Mouse (Mus musculus): ENCODE results near the gene Snapc2.

Snapc2 gene

GRCm38 (mm10) chr8:4252934-4253841 lies at the start of gene Snapc2:
Gene Snapc2, plus strand, starts transcription at chr8:4253080.
- peak; percentile 85 for DNase-seq (ENCODE audit: low spot score)

DNA sequence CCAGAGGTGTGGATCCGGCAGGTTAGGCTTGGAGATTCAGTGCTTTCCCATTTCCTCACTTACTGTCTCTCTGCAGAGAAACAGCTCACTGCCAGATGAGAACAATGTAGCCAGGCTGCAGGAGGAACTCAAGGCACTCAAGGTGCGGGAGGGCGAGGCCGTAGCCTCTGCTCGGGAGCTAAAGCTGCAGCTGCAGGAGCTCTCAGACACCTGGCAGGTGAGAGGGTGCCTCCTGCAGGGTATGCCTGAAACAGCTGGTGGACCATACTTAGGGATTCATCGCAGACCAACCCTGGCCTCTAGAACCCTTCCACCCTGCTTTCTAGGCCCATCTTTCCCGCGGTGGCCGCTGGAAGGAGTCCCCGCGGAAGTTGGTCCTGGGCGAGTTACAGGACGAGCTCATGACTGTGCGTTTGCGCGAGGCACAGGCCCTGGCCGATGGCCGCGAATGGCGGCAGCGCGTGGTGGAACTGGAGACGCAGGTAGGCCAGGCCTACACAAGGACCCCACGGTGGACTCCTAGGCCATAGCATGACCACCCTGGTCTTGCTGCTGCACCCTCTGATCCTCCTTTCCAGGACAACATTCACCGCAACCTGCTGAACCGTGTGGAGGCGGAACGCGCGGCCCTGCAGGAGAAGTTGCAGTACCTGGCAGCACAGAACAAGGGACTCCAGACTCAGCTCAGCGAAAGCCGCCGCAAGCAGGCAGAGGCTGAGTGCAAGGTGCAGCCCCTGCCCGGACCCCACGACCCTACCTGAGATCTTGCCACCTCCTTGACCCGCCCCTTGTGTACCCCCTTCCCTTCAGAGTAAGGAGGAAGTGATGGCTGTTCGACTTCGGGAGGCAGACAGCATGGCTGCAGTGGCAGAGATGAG lies 47.4 kb upstream of the Snapc2 start:
- DNase-seq (ENCODE audit: low spot score), result no peak

GRCm38 (mm10) chr8:4206182-4207015 lies 46.5 kb upstream of the Snapc2 start:
- no peak for DNase-seq (ENCODE audit: low spot score)

- no peak for DNase-seq (ENCODE audit: low spot score)
Observed at GRCm38 (mm10) chr8:4207016-4207350, 45.9 kb upstream of the Snapc2 start.

DNA sequence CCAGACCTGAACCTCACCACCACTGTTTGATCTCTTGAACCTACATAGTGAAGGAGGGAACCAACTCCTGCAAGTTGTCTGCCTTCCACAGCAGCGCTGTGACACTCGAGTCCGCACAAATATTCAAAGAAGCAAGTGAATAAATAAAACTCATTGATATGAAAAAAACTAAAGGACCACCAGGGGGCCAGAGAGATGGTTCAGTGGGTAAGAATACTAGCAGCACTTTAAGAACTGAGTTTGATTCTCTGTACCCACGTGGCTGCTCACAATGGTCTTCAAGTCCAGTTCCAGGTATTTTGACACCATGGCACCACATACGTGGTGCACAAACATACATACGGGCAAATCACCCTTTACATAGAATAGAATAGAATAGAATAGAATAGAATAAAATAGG lies 41.8 kb upstream of the Snapc2 start:
- DNase-seq (ENCODE audit: low spot score), result no peak

DNA sequence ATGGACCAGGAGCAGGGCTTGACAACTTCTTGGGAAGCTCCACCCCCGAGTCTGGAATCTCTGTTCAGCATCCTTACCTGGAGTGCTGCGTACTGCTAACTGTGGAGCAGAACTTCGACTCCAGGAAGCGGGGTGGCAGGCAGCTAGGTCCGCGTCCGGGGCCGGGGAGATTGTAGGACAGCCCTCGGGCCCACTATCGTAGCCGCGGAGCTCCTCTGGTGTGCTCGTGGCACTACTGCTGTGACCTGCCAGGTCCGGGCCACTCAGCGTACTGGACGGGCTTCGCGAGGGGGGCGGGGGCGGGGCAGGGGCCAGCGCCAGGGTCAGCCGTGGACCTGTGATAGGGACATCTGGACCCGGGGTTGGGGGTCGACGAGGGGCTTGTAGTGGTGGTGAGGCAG lies 40.1 kb upstream of the Snapc2 start:
- no peak for DNase-seq (ENCODE audit: low spot score)

DNA sequence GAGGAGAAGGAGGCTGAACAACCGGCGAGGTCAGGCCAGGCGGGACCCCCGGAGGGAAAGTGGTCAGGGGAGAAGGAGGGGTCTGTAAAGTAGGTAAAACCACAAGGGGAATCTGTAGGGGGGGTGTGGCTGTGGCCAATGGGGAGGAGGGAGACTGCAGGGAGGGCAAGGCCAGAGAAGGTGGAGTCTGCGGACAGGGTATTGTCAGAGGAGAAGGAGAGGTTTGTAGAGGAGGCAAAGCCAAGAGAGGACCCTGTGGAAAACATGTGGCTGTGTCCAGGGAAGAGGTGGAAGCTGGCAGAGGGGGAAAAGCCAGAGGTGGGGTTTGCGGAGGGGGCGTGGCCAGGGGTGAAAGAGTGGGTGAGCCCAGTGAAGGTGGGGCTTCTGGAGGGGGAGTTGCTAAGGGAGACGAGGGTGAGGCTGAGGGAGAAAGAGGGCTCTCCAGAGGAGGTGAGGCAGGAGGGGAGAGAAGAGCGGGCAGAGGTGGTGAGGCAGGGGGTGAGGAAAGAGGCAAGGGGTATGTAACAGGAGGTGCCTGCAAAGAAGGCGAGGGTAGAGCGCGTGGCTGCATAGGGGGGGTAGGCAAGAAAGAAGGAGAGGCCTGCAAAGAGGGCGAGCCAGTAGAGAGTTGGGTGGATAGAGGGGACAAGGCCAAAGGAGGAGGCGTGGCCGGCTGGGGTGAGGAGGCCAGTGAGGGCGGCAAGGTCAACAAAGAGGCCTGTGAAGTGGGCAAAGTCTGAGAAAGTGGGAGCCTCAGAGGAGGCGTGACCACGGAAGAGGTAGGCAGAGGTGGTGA lies 39.5 kb upstream of the Snapc2 start:
- DNase-seq (ENCODE audit: low spot score), result no peak

DNA sequence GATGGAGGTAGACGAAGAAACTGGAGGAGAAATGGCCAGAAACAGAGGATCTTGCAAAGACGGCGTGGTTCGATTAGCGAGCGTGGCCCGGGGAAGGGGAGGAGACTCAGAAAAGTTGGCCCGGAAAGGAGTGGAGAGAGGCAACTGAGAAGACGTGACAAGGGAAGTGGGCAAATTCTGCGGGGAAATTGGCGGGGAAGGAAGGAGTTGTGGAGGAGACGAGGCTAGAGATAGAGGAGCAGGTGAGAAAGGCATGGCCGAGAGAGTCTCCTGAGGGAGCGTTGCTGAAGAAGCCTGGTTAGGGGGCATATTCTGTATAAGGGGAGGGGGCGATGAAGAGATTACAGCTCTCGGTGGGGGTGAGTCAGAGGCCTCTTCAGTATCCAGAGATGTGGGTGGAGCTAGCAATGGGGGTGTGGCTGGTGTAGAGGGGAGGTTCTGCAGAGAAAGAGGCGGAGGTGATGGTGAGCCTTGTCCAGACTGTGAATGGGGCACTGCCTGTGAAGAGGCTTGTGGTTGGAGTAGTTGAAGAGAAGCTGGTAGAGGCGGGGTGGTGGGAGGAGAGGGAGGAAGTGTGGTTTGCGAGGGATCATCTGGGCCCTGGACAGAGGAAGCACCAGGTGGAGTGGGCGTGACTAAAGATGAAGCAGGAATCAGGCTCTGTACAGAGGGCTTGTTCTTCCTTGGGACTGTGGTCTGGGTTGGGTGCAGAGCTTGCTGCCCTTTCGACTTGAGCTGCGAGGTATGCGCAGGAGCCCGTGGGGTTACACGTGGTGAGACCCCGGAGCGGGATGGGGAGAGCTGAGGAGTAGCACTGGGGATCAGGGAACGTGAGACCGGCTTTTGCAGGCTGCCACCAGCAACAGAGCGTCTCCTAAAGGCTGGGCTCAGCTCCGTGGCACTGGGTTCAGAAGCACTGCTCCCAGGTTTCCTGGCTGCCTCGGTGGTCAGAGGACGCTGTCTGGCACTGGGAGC lies 38.6 kb upstream of the Snapc2 start:
- no peak for DNase-seq (ENCODE audit: low spot score)

GRCm38 (mm10) chr8:4216296-4216695 lies 36.6 kb upstream of the Snapc2 start:
- no peak for DNase-seq (ENCODE audit: low spot score)

DNA sequence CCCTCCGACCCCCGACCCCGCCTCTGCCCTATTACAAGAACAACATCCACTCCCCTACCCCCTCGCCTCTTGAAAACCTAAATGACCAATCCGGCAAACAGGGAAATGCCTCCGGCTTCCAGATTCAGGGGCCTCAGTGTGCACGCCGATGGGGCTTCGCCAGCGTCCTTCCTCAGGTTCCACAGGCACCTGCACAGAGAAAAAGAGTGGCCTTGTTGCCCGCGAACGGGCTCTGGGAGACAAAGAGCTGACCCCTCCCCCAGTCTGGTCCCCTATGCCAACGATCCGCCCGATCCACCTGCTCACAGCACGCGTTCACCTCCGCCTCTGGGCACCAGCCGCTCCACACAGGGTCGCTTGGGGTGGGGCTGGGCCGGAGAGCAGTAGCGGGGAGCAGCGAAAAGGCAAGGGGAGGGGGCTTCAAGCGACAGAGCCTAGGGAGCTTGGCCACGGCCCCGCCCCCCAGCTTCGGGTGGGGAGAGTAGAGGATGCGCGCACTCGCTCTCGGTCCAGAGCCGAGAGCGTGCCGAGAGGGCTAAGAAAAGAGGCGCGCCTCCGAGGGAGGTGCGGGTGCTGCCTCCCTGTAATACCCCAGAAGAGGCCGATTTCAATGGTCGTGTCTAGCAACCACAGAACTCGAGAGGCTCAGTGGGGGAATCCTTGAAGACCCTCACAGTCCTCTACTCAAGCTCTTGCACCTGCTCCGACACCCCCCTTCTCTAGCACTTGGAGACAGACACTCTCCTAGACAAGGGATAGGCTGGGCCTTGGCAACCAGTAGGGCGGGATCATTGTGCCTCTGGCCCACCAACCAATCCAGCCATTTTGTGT lies 35.9 kb upstream of the Snapc2 start, which contains the start of gene Prr36:
Gene Prr36, minus strand, starts transcription at position 669 of the 831 bp plus-strand sequence.
- no peak for DNase-seq (ENCODE audit: low spot score)

DNA sequence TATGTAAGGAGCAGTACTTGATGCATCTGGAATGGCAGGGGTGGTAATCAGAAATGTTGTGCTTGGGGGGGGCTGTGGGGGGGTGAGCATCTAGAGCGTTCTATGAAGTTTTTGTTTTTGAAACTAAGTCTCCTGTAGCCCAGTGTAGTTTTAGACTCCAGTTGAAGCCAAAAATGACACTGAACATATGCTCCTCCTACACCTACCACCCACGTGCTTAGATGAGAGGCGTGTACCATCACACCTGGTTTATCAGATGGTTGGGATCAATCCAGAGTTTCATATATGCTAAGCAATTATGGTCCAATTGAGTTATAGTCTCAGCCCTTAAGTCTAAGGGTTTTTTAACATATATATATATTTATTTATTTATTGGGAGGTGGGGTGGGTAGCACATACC lies 33.3 kb upstream of the Snapc2 start:
- no peak for DNase-seq (ENCODE audit: low spot score)

DNA sequence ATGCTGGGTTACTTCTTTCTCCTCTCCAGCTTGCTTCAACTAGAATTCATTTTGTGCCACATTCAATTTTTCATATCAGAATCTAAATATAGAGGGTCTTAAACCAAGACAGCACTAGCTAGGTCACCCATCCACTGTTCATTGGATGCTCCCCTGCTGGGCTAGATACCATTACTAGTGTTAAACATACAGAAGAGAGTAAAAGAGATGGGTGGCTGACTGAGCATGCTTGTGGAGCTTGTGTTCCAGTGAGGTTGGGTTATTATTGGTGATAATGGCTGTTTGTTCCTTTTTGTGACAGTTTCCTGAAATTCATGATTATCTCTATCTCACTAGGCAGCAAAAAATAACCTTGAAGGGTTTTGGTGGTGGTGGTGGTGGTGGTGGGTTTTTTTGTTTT lies 30.8 kb upstream of the Snapc2 start:
- no peak for DNase-seq (ENCODE audit: low spot score)

GRCm38 (mm10) chr8:4226323-4226722 lies 26.6 kb upstream of the Snapc2 start:
- no peak for DNase-seq (ENCODE audit: low spot score)

- no peak for DNase-seq (ENCODE audit: low spot score)
Observed at GRCm38 (mm10) chr8:4226739-4227347, 26.0 kb upstream of the Snapc2 start, which contains the start of gene Lrrc8e. Gene Lrrc8e, plus strand, starts transcription at chr8:4226827.

GRCm38 (mm10) chr8:4227919-4228318 lies 25.0 kb upstream of the Snapc2 start:
- DNase-seq (ENCODE audit: low spot score), result no peak

DNA sequence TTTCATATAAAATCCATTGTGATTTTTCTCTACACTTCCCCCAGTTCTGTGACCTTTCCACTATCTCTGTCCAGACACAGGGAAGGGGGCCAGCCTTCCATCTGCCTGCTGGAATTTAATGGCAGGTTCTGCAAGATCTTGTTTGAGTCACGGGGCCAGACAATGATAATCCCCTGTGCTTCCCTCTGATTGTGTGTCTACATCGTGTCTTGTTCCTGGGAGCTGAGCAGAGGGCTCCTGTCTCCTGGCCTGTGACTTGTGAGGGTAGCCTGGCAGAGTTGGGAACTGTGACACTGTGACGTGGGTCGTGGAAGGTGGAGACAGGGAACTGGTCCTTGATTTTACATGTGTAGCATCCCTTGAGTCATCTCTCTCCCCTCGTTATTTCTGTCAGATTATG lies 23.1 kb upstream of the Snapc2 start:
- DNase-seq (ENCODE audit: low spot score), result no peak

- no peak for DNase-seq (ENCODE audit: low spot score)
Observed at GRCm38 (mm10) chr8:4230612-4231351, 22.1 kb upstream of the Snapc2 start.
